Mouse (Mus musculus) right cerebral cortex, postnatal 36 days (tissue): ENCODE data around the gene Mcts2.
A peak's percentile ranks its signal among the peaks of the same experiment; 100 is the strongest.
"Not testable (repeated sequence)": the region's sequence is repeated elsewhere in the genome, so short reads cannot be mapped to it uniquely, and the experiment has no call there.

ENCODE experiments used
- DNase-seq, 2 experiments: peaks; one replicate each; pipeline ENCODE4 v3.0.0; 2022; ENCODE audit warnings: low spot score in 2 of 2, mixed read lengths in 1 of 2

The Mcts2 gene

DNA sequence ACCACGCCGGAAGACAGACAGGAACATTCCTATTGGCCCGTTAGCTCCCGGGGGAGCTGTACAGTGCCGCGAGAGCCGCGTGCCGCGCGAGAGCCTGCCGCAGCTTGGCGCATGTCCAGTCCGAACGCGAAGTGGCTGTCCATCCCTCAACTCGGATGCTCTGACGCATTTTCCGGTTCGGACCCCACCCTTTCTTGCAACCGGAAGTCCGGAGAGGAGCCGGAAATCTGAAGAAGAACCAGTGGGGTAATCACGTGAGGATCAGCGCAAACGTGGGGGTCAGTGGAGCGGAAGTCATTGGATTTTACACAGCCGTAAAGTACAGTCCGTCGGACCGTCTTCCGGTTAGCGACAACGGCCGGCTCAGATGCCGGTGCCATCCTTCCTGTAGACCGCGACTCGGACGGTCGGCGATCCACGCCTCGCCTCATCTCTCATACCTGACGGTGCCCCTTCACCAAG is at the start of gene Mcts2:
TSS of gene Mcts2 (plus strand) at position 230 of the 462 bp plus-strand sequence.
- DNase-seq: peak; percentile 91 to 93

DNA sequence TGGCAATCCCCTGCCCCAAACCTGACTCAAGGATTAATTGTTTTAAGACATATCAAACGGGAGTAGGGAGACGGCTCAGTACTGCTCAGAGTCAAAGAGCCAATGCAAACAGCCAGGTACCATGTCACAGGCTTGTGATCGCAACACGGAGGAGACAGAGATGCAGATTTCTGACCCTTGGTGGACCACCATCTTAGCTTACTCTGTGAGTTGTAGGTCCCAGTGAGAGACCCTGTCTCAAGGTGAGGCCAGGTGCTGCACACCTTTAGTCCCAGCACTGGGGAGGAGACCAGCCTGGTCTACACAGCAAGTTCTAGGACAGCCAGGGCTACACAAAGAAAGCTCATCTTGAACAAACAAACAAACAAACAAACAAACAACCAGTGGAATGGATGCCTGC is 49.5 kb upstream of the Mcts2 start:
- no peak for DNase-seq

DNA sequence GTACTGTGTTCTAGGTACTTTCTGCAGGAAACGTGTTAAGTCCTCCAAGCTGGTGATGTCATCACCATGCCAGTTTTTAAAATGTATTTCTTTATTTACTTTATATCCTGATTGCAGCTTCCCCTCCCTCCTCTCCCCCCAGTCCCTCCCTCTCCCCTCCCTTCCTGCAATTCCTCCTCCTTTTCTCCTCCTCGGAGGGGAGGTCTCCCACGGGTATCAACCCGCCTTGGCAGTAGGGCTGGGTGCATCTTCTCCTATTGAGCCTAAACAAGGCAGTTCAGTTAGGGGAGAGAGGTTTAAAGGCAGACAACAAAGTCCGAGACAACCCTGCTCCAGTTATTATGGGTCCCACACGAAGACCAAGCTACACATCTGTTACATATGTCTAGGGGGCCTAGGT is 48.0 kb upstream of the Mcts2 start:
- DNase-seq: no peak

DNA sequence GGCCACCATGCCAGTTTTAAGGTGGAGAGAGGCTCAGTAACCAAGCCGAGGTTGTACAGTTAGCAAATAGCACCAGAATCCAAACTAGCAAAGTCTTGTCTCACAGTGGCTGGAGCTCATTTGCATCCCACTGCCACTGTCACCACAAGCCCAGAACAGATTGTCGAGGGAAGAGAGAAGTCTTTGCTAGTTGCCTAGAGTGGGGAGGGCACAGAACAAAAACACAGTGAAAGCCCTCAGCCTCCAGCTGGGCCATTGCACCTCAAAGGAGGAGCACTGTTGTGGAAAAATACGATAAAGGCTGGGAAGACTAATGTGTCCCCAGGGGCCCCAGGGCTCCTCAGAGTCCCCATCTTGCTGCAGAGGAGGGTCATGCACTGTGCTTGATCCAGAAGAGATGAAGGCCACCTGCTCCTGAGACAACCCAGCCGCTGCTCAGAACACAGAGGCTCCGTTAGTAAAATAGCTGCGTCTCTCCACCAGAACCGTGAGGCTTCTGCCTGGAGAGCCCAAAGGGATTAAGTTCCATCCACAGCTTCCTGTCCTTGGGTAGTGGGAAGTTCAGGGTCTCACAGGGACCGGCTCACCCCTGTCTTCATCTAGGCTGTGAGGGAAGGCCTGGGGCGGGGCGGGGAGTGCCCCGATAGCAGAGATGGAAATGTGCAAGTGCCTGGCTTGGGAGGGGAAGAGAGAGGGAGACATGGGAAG is 47.3 kb upstream of the Mcts2 start:
- DNase-seq: no peak

DNA sequence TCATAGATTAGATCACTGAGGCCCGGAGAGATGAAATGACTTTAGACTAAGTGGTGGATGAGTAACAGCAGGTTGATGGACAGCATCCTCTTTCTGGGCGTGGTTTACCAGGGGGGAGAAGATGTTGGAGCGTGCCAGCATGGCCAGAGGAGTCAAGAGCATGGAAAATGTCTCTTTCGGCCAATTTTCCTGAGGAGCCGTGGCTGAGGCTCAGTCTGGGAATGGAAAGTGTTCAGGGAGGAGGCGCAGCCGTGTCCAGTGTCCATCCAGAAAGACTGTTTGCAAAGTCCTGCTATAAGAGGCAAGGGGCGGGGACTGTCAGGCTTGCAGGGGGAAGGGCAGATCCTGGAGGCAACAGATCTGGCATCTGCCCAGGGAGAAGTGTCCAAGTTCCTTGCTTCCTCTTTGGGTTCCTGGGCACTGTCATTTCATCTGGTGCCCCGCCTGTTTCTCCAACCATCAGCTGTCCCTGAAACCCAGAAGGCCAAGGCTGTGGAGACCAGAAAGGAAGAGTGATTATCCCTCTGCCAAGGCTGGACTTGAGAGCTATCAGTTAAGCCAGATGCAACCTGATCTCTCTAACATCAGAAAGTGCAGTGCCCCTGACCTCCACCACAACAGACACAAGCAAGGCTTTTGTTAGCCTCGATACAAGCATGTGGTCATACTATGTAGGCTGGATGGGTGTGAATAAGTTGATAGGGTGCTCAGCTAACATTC is 33.8 kb upstream of the Mcts2 start:
- no peak for DNase-seq

GRCm38 (mm10) chr2:152653874-152654715 is 32.7 kb upstream of the Mcts2 start:
- DNase-seq: peak; percentile 74 to 82

DNA sequence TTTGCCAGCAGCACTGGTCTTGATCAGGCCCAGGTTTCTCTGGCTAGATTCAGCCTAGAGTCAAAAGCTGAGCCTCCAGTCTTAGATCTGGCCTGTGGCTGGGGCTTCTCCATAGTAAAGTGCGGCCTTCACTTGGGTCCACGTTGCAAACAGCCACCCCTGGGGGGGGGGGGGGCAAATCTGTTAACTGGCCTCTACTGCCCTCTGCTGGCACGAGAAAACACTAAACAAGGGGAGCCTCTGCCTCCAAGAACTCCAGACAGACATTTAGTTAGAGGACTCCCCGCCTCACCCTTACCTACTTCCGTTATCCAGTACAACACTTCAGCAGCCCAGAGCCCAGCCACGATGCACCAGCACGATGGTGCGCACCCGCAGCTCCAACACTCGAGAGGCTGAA is 29.4 kb upstream of the Mcts2 start:
- no peak for DNase-seq

GRCm38 (mm10) chr2:152661163-152661562 is 25.7 kb upstream of the Mcts2 start:
- DNase-seq: no peak

DNA sequence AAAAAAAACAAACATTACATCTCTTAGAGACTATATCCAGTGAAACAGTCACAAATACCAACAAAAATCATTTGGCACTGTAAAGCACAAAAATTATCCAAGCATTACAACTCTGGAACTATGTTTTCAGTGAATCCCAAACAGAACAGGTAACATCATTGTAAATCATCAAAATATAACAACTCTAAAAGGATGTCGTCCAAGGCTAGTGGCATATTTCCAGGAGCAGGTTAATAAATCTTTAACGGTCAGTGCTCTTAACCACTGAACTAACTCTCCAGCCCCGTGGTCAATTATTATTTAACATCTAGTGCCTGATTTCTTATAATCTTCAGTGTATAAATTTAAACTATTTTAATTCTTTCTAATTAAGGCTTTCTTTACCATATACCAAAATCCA is 20.6 kb upstream of the Mcts2 start:
- not testable (repeated sequence) for DNase-seq

DNA sequence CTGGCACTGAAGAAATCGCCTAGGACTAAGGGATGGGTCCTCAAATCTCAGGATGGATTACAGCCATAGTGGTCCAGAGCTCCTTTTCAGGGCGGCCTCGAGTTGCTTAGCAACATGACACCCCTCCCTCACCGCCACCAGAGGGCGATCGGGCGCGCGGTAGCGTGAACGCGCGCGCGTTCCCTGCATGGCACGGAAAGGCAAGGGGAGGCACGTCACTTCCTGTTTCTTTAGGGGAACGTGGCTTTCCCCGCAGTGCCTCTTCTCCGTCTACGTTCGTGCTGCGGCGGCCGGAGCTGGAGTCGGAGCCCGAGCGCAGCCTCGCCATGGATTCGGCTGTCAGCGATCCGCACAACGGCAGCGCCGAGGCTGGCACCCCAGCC is 17.6 kb upstream of the Mcts2 start, which contains the start of gene H13:
TSS of gene H13 (plus strand) at position 206 of the 383 bp plus-strand sequence.
- peak; percentile 87 to 88 for DNase-seq

DNA sequence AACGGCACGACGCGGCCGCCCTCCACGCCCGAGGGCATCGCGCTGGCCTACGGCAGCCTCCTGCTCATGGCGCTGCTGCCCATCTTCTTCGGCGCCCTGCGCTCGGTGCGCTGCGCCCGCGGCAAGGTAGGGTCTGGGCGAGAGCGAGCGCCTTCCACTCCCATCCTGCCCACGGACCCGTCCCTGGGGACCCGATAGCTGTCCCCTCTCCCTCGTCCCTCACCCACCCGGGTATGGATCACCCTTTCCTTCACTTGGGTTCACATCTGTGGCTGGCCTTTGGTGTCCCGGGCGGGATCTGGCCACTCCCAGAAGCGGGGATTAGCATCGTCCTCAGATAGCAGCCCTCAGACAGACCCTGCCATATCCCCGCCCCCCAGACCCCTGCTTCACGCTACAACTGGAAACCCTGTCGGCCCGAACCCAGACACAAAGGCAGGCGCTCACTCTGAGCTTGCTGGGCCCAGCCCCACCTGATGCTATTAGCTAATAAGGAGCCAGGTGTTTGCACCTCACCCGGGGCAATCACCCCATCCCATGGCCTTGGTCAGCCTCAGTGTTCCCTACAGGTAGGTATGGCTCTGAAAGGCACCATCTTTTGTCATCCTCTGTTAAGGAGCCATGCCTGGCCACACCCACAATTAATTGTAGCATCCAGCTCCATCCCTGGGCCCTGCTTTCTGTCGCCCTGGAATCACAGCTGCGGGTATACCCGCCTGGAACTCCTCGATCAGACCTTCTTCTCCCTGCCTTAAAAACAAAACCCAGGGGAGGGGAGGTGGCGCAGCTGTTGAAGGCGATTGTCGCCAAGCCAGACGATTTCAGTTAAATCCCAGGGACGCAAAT is 17.0 kb upstream of the Mcts2 start:
- DNase-seq: no peak

- no peak for DNase-seq
Observed at GRCm38 (mm10) chr2:152670983-152671641, 15.7 kb upstream of the Mcts2 start.

GRCm38 (mm10) chr2:152671642-152671999 is 15.2 kb upstream of the Mcts2 start:
- peak in 1 of 2 experiments; percentile 37 for DNase-seq

DNA sequence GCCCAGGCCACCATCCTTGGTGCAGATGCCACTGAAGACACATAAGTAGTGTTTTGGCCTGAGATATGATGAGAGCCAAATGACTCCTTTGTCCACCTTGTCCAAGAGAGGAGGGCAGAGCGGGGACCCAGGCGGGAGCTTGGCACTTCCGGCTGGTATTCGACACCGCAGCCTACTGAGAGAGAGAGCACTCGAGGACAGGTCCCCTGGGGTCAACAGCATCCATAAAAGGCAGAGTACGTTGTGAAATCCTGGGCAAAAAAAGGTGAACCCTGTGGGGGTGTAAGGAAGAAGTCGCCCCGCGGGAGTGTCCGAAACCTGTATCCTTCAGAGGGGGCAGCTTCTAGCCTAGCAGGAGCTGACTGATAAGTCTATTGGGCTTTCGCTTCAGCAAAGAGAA is 14.7 kb upstream of the Mcts2 start:
- no peak for DNase-seq

- DNase-seq: no peak
Observed at GRCm38 (mm10) chr2:152674148-152674547, 12.7 kb upstream of the Mcts2 start.

- no peak for DNase-seq
Observed at GRCm38 (mm10) chr2:152675252-152675791, 11.5 kb upstream of the Mcts2 start.

DNA sequence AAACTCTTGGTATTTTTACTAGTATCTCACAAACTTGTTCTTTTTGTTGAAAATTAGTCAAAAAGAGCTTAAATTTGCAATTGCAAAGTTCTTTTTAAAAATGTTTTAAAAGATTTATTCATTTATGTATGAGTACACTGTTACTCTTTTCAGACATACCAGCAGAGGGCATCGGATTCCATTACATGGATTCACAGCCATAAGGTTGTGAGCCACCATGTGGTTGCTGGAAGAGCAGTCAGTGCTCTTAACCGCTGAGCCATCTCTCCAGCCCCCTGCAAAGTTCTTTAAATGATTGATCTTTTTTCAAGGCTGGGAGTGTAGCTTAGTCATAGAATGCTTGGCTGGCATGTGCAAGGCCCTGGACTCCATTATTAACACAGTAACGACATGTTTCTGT is 8.5 kb upstream of the Mcts2 start:
- DNase-seq: no peak

GRCm38 (mm10) chr2:152678925-152679324 is 7.9 kb upstream of the Mcts2 start:
- DNase-seq: no peak

GRCm38 (mm10) chr2:152679701-152680355 is 7.0 kb upstream of the Mcts2 start:
- no peak for DNase-seq

- DNase-seq: no peak
Observed at GRCm38 (mm10) chr2:152683086-152683485, 3.7 kb upstream of the Mcts2 start.
